Mouse (Mus musculus) myocyte (in vitro differentiated cells): Measurements from ENCODE around the gene Reps2. TPM values are rescaled to one million over a fixed set of nuclear protein-coding genes. Genes with fewer than 3 reads are reported as not detected.

Experiments
- H3K27me3 ChIP-seq: one replicate; pipeline ENCODE4 v1.6.1; 2011; ENCODE audit not compliant: control insufficient read depth, insufficient read depth, insufficient read length
- H3K36me3 ChIP-seq: one replicate; pipeline ENCODE4 v1.6.1; 2011; ENCODE audit not compliant: control insufficient read depth, insufficient read depth
- H3K4me2 ChIP-seq: one replicate; pipeline ENCODE4 v1.6.1; 2011; ENCODE audit warnings: low read depth, control low read depth
- H3K4me3 ChIP-seq: one replicate; pipeline ENCODE4 v1.5.1; 2011; ENCODE audit warnings: mild to moderate bottlenecking, control low read depth, moderate library complexity
- H3K79me2 ChIP-seq: one replicate; pipeline ENCODE4 v1.6.1; 2011; ENCODE audit not compliant: control insufficient read depth, insufficient read depth
- H3ac ChIP-seq: one replicate; pipeline ENCODE4 v1.6.1; 2011; ENCODE audit not compliant: control insufficient read depth, insufficient read length
- CEBPB ChIP-seq: IDR thresholded peaks from 2 replicates; pipeline ENCODE4 v1.6.1; 2011; ENCODE audit warnings: mild to moderate bottlenecking, moderate library complexity; ENCODE audit not compliant: poor library complexity, insufficient read depth, severe bottlenecking
- E2F4 ChIP-seq: IDR thresholded peaks from one replicate; pipeline ENCODE4 v1.6.1; 2011; ENCODE audit warnings: mild to moderate bottlenecking, control low read depth, moderate library complexity; ENCODE audit not compliant: insufficient read depth
- MAX ChIP-seq: IDR thresholded peaks from one replicate; pipeline ENCODE4 v1.6.1; 2011; ENCODE audit warnings: low read depth, mild to moderate bottlenecking, control low read depth
- MYOD1 ChIP-seq, 3 experiments: IDR thresholded peaks; one replicate each; pipeline ENCODE4 v1.6.1; 2011; ENCODE audit warnings: control low read depth in 2 of 3, low read depth in 2 of 3, mild to moderate bottlenecking in 2 of 3, moderate library complexity in 1 of 3; ENCODE audit not compliant: insufficient read length in 2 of 3, control insufficient read depth in 1 of 3
- MYOG ChIP-seq, 3 experiments: IDR thresholded peaks; one replicate each; pipeline ENCODE4 v1.6.1; 2011; ENCODE audit warnings: control low read depth in 2 of 3, low read depth in 2 of 3, mild to moderate bottlenecking in 2 of 3; ENCODE audit not compliant: insufficient read length in 2 of 3, control insufficient read depth in 1 of 3, insufficient read depth in 1 of 3
- POLR2A ChIP-seq: IDR thresholded peaks from one replicate; pipeline ENCODE4 v1.6.1; 2011; ENCODE audit warnings: low read depth, mild to moderate bottlenecking, control low read depth, moderate library complexity; ENCODE audit not compliant: insufficient read length
- POLR2AphosphoS2 ChIP-seq: IDR thresholded peaks from one replicate; pipeline ENCODE4 v1.6.1; 2011; ENCODE audit warnings: low read depth, control low read depth; ENCODE audit not compliant: insufficient read length
- REST ChIP-seq: IDR thresholded peaks from one replicate; pipeline ENCODE4 v1.6.1; 2011; ENCODE audit warnings: mild to moderate bottlenecking, control low read depth, moderate library complexity; ENCODE audit not compliant: insufficient read depth, insufficient read length
- SRF ChIP-seq: IDR thresholded peaks from one replicate; pipeline ENCODE4 v1.6.1; 2011; ENCODE audit warnings: low read depth; ENCODE audit not compliant: control insufficient read depth, insufficient read length
- TCF12 ChIP-seq: IDR thresholded peaks from one replicate; pipeline ENCODE4 v1.6.1; 2011; ENCODE audit warnings: mild to moderate bottlenecking, control low read depth; ENCODE audit not compliant: poor library complexity, insufficient read depth, severe bottlenecking
- TCF3 ChIP-seq: IDR thresholded peaks from one replicate; pipeline ENCODE4 v1.6.1; 2011; ENCODE audit warnings: low read depth, control low read depth; ENCODE audit not compliant: insufficient read length
- USF1 ChIP-seq: IDR thresholded peaks from one replicate; pipeline ENCODE4 v1.6.1; 2011; ENCODE audit warnings: low read depth, mild to moderate bottlenecking, control low read depth, moderate library complexity
- polyA plus RNA-seq: library from polyadenylated mRNA; unstranded; fragments of >200 nt; fragmentation: generic; extraction: Trizol; gene quantifications from one replicate; pipeline ENCODE4 v1.2.1, GENCODE M21; 2012; ENCODE audit warnings: missing spikeins

The Reps2 gene
- polyA plus RNA-seq: 0.05 TPM

DNA sequence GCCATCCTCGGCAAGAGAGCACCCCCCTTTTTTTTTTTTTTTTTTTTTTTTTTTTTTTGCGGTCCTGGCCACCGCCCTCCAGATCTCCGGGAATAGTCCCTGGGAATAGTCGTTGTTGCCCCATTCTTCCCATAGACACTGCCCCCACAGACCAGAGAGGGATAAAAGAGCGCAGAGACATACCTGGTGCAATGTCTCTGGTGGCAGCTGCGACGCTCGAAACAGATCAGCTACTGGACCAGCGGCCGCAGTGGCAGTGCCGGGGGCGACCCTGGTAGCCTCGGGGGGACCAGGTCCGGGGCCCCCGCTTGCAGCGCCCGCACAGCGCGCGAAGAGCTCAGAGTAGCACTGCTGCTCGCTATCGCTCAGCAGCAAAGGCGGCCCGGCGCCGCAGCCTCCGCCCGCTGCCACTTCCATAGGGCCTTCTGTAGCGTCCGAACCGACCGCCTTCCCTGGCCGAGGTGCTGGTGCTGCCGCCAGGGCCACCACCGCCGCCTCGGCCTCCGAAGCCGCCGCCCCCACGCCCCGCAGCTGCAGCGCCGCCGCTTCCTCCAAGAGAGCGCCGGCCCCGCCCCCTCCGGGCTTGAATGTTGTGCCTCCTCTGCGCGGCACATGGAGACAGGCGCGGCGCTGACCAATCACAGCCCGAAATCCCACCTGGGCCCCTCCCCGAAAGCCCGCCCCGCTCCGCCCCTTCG lies at the start of gene Reps2:
Gene Reps2 (minus strand): TSS at position 559 of the 698 bp plus-strand sequence.
- peak within 1 kb of the TSS; percentile 60 for H3K4me2 ChIP-seq
- no peak within 1 kb of the TSS for H3ac ChIP-seq
- H3K36me3 ChIP-seq: no peaks in the 10 kb centered on the region
- no peak within 1 kb of the TSS for H3K4me3 ChIP-seq
- no peak for TF ChIP-seq SRF
- TF ChIP-seq MYOD1 (IDR thresholded peaks at IDR 0.05; ENCODE audit: control insufficient read depth in 1 of 3, insufficient read length in 2 of 3, low read depth in 2 of 3): no peak
- TF ChIP-seq TCF12: no peak
- TF ChIP-seq POLR2A: no peak
- TF ChIP-seq MYOG (IDR thresholded peaks at IDR 0.05; ENCODE audit: control insufficient read depth in 1 of 3, insufficient read depth in 1 of 3, insufficient read length in 2 of 3, low read depth in 2 of 3): no peak
- no peak for TF ChIP-seq E2F4
- TF ChIP-seq USF1: no peak
- TF ChIP-seq TCF3: no peak
- TF ChIP-seq POLR2AphosphoS2: no peak
- no peak for TF ChIP-seq REST
- no peak for TF ChIP-seq MAX
- no peaks in the 10 kb centered on the region for H3K27me3 ChIP-seq
- H3K79me2 ChIP-seq: no peaks in the 10 kb centered on the region

GRCm38 (mm10) chrX:162691272-162691671 lies 47.8 kb upstream of the Reps2 start:
- Histone ChIP-seq H3K36me3 (no peaks in the 10 kb centered on the region), H3ac (no peak overlapping the region), H3K4me2 (no peak overlapping the region), H3K79me2 (no peaks in the 10 kb centered on the region), H3K27me3 (no peaks in the 10 kb centered on the region), H3K4me3 (no peak overlapping the region)
- TF ChIP-seq MAX (no peak), SRF (no peak), REST (no peak), E2F4 (no peak), MYOD1 (IDR thresholded peaks at IDR 0.05; ENCODE audit: control insufficient read depth in 1 of 3, insufficient read length in 2 of 3, low read depth in 2 of 3) (no peak), CEBPB (no peak), USF1 (no peak), MYOG (IDR thresholded peaks at IDR 0.05; ENCODE audit: control insufficient read depth in 1 of 3, insufficient read depth in 1 of 3, insufficient read length in 2 of 3, low read depth in 2 of 3) (no peak), POLR2A (no peak), POLR2AphosphoS2 (no peak), TCF12 (no peak), TCF3 (no peak)

GRCm38 (mm10) chrX:162685394-162685793 lies 41.9 kb upstream of the Reps2 start:
- H3K36me3 ChIP-seq: no peaks in the 10 kb centered on the region
- H3K79me2 ChIP-seq: no peaks in the 10 kb centered on the region
- no peak overlapping the region for H3K4me2 ChIP-seq
- TF ChIP-seq POLR2A (no peak), MAX (no peak), POLR2AphosphoS2 (no peak), E2F4 (no peak), CEBPB (no peak)
- H3ac ChIP-seq: no peak overlapping the region
- H3K27me3 ChIP-seq: no peaks in the 10 kb centered on the region
- H3K4me3 ChIP-seq: no peak overlapping the region

DNA sequence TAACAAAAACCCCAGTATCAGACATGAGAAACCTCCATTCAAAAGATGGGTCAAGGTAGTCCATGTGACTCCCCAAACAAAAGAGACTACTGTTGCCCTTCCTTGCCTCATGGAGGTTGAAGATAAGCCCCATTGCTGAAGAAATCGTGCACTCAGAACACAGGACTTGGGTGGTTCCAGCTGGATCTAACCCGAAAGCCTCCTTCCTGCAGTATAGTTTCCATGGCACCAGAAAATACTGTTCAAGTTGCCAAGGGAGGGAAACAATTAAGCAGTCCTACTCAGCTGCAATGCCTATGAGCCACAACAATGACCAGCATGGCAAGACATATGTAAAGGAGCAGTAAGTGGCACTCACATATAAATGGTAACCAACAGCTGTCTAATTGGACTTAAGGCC lies 36.1 kb upstream of the Reps2 start:
- H3K79me2 ChIP-seq: no peaks in the 10 kb centered on the region
- H3K4me3 ChIP-seq: no peak overlapping the region
- no peaks in the 10 kb centered on the region for H3K27me3 ChIP-seq
- no peak for TF ChIP-seq SRF
- TF ChIP-seq REST: no peak
- TF ChIP-seq POLR2A: no peak
- TF ChIP-seq POLR2AphosphoS2: no peak
- no peak for TF ChIP-seq MAX
- no peak for TF ChIP-seq MYOG (IDR thresholded peaks at IDR 0.05; ENCODE audit: control insufficient read depth in 1 of 3, insufficient read depth in 1 of 3, insufficient read length in 2 of 3, low read depth in 2 of 3)
- no peak for TF ChIP-seq TCF3
- TF ChIP-seq CEBPB: no peak
- no peak for TF ChIP-seq USF1
- TF ChIP-seq TCF12: no peak
- no peak for TF ChIP-seq E2F4
- no peak for TF ChIP-seq MYOD1 (IDR thresholded peaks at IDR 0.05; ENCODE audit: control insufficient read depth in 1 of 3, insufficient read length in 2 of 3, low read depth in 2 of 3)
- H3K4me2 ChIP-seq: no peak overlapping the region
- H3K36me3 ChIP-seq: no peaks in the 10 kb centered on the region
- no peak overlapping the region for H3ac ChIP-seq

DNA sequence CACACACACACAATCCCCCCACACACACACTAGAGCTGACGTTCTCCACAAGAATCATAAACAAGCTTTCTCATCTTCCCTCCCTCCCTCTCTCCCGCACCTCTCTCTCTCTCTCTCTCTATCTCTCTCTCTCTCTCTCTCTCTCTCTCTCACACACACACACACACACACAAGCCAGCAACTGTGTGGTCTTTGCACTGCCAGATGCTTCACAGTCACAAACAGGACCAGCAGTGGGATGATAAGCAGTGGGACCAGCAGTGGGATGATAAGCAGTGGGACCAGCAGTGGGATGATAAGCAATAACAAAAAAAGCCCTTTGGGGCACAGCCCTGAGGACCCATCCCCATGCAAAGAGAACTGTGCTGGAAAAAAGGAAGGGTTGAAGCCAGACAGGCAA lies 35.4 kb upstream of the Reps2 start:
- H3K36me3 ChIP-seq: no peaks in the 10 kb centered on the region
- no peak overlapping the region for H3K4me3 ChIP-seq
- no peak overlapping the region for H3ac ChIP-seq
- H3K4me2 ChIP-seq: no peak overlapping the region
- TF ChIP-seq POLR2AphosphoS2 (no peak), USF1 (no peak), TCF3 (no peak), TCF12 (no peak), POLR2A (no peak), REST (no peak), SRF (no peak), MYOD1 (IDR thresholded peaks at IDR 0.05; ENCODE audit: control insufficient read depth in 1 of 3, insufficient read length in 2 of 3, low read depth in 2 of 3) (no peak), MAX (no peak), E2F4 (no peak), CEBPB (no peak), MYOG (IDR thresholded peaks at IDR 0.05; ENCODE audit: control insufficient read depth in 1 of 3, insufficient read depth in 1 of 3, insufficient read length in 2 of 3, low read depth in 2 of 3) (no peak)
- H3K79me2 ChIP-seq: no peaks in the 10 kb centered on the region
- no peaks in the 10 kb centered on the region for H3K27me3 ChIP-seq
